Mouse (Mus musculus) heart, embryonic 12.5 days (tissue): ENCODE data around the gene Iqgap1. TPM values are rescaled to one million over a fixed set of nuclear protein-coding genes. Genes with fewer than 3 reads are reported as not detected.

Source experiments
- ATAC-seq: fragments of 200-750 bp; cut with Nextera tagmentation; 2 replicates; pipeline ENCODE4 v1.8.0; 2017; ENCODE audit warnings: moderate TSS enrichment, moderate library complexity; ENCODE audit not compliant: insufficient number of reproducible peaks, low FRiP score
- H3K27ac ChIP-seq: fragments of 300-500 bp; sonication (generic); 2 replicates; pipeline ENCODE4 v1.5.1; 2016; ENCODE audit warnings: mild to moderate bottlenecking, moderate library complexity; ENCODE audit not compliant: poor library complexity, severe bottlenecking
- H3K27me3 ChIP-seq: fragments of 300-500 bp; sonication (generic); replicated peaks from 2 replicates; pipeline ENCODE4 v1.6.1; 2016; ENCODE audit warnings: mild to moderate bottlenecking, moderate library complexity
- H3K36me3 ChIP-seq: fragments of 300-500 bp; sonication (generic); 2 replicates; pipeline ENCODE4 v1.6.1; 2016; ENCODE audit warnings: mild to moderate bottlenecking, moderate library complexity
- H3K4me1 ChIP-seq: fragments of 300-500 bp; sonication (generic); replicated peaks from 2 replicates; pipeline ENCODE4 v1.6.1; 2016; ENCODE audit warnings: mild to moderate bottlenecking
- H3K4me2 ChIP-seq: fragments of 300-500 bp; sonication (generic); 2 replicates; pipeline ENCODE4 v1.6.1; 2016; ENCODE audit warnings: mild to moderate bottlenecking, moderate library complexity
- H3K4me3 ChIP-seq: fragments of 300-500 bp; sonication (generic); 2 replicates; pipeline ENCODE4 v1.5.1; 2016; ENCODE audit warnings: mild to moderate bottlenecking
- H3K9ac ChIP-seq: fragments of 300-500 bp; sonication (generic); 2 replicates; pipeline ENCODE4 v1.6.1; 2016; ENCODE audit warnings: mild to moderate bottlenecking, moderate library complexity
- H3K9me3 ChIP-seq: fragments of 300-500 bp; sonication (generic); replicated peaks from 2 replicates; pipeline ENCODE4 v1.6.1; 2016; ENCODE audit warnings: mild to moderate bottlenecking, moderate library complexity
- WGBS: fragments of 180-500 bp; shearing (Covaris S2); methylation state at CpG from one replicate; pipeline ENCODE4 v1.1.7; 2016; 5-methylcytosine and 5-hydroxymethylcytosine counted together
- polyA plus RNA-seq: library from polyadenylated mRNA; unstranded; fragments of >200 nt; fragmentation: Nextera tagmentation; extraction: Ambion mirVana; gene quantifications from 2 replicates; pipeline ENCODE4 v1.2.1, GENCODE M21; 2016

Gene Iqgap1
- polyA plus RNA-seq, 1 experiment from 2014 or later: 41.3 TPM

GRCm38 (mm10) chr7:80802412-80803160 is 23.2 kb downstream of the Iqgap1 start:
- peak overlapping the region; percentile 92 for H3K4me3 ChIP-seq
- no peaks in the 10 kb centered on the region for H3K27me3 ChIP-seq
- WGBS: 1% methylated on average over 37 of the region's 37 CpGs
- peaks cover 23% of the 10 kb centered on the region for H3K36me3 ChIP-seq
- 0 out of 2 replicates have a peak, but pooled peaks cover 3% of the 10 kb centered on the region for H3K9me3 ChIP-seq
- peak overlapping the region; percentile 73 for H3K4me2 ChIP-seq
- peak; percentile 73 for ATAC-seq
- peak overlapping the region; percentile 94 for H3K9ac ChIP-seq
- peak overlapping the region; percentile 84 for H3K27ac ChIP-seq
- peaks cover 17% of the 10 kb centered on the region for H3K4me1 ChIP-seq

- H3K4me2 ChIP-seq: no peak overlapping the region
- H3K27me3 ChIP-seq: no peaks in the 10 kb centered on the region
- H3K9me3 ChIP-seq: no peaks in the 10 kb centered on the region
- H3K27ac ChIP-seq: no peak overlapping the region
- peaks cover 51% of the 10 kb centered on the region for H3K36me3 ChIP-seq
- H3K9ac ChIP-seq: no peak overlapping the region
- 76% methylated on average over 5 of the region's 5 CpGs for WGBS
- ATAC-seq: no peak
- H3K4me3 ChIP-seq: no peak overlapping the region
- peaks cover 25% of the 10 kb centered on the region for H3K4me1 ChIP-seq
Observed at GRCm38 (mm10) chr7:80799307-80799706, 26.5 kb downstream of the Iqgap1 start.

- Histone ChIP-seq H3K4me1 (peaks cover 20% of the 10 kb centered on the region), H3K27ac (no peak overlapping the region), H3K9me3 (0 out of 2 replicates have a peak, but pooled peaks cover 4% of the 10 kb centered on the region), H3K4me3 (no peak overlapping the region), H3K27me3 (no peaks in the 10 kb centered on the region), H3K4me2 (no peak overlapping the region), H3K36me3 (peaks cover 61% of the 10 kb centered on the region), H3K9ac (no peak overlapping the region)
- ATAC-seq: no peak
- WGBS: 85% methylated on average over 15 of the region's 15 CpGs
Observed at GRCm38 (mm10) chr7:80796805-80797567, 28.8 kb downstream of the Iqgap1 start.

GRCm38 (mm10) chr7:80796258-80796657 is 29.5 kb downstream of the Iqgap1 start:
- ATAC-seq: no peak
- H3K27me3 ChIP-seq: no peaks in the 10 kb centered on the region
- no peak overlapping the region for H3K27ac ChIP-seq
- 0 out of 2 replicates have a peak, but pooled peaks cover 4% of the 10 kb centered on the region for H3K9me3 ChIP-seq
- H3K9ac ChIP-seq: no peak overlapping the region
- no peak overlapping the region for H3K4me2 ChIP-seq
- peaks cover 21% of the 10 kb centered on the region for H3K4me1 ChIP-seq
- WGBS: 90% methylated on average over 6 of the region's 6 CpGs
- no peak overlapping the region for H3K4me3 ChIP-seq
- H3K36me3 ChIP-seq: peaks cover 61% of the 10 kb centered on the region

- peaks cover 52% of the 10 kb centered on the region for H3K4me1 ChIP-seq
- ATAC-seq: 0 out of 2 replicates have a peak, but pooled peaks have one; percentile 58
- 24% methylated on average over 5 of the region's 5 CpGs for WGBS
- no peaks in the 10 kb centered on the region for H3K27me3 ChIP-seq
- H3K4me2 ChIP-seq: peak overlapping the region; percentile 33; the same call in 1 of the 2 replicates
- peak overlapping the region; percentile 79 for H3K27ac ChIP-seq
- no peak overlapping the region for H3K4me3 ChIP-seq
- H3K36me3 ChIP-seq: peaks cover 11% of the 10 kb centered on the region
- H3K9ac ChIP-seq: 0 out of 2 replicates have a peak overlapping the region, but pooled peaks have one; percentile 13
- H3K9me3 ChIP-seq: 0 out of 2 replicates have a peak, but pooled peaks cover 4% of the 10 kb centered on the region
Observed at GRCm38 (mm10) chr7:80789534-80789933, 36.2 kb downstream of the Iqgap1 start.

- peaks cover 55% of the 10 kb centered on the region for H3K4me1 ChIP-seq
- peaks cover 8% of the 10 kb centered on the region for H3K36me3 ChIP-seq
- H3K4me3 ChIP-seq: no peak overlapping the region
- ATAC-seq: 0 out of 2 replicates have a peak, but pooled peaks have one; percentile 46
- peak overlapping the region; percentile 26; the same call in 1 of the 2 replicates for H3K4me2 ChIP-seq
- 0% methylated on average over 1 of the region's 1 CpGs for WGBS
- H3K9me3 ChIP-seq: 0 out of 2 replicates have a peak, but pooled peaks cover 4% of the 10 kb centered on the region
- no peak overlapping the region for H3K9ac ChIP-seq
- no peaks in the 10 kb centered on the region for H3K27me3 ChIP-seq
- peak overlapping the region; percentile 79 for H3K27ac ChIP-seq
Observed at GRCm38 (mm10) chr7:80789061-80789460, 36.7 kb downstream of the Iqgap1 start.

GRCm38 (mm10) chr7:80788002-80788401 is 37.8 kb downstream of the Iqgap1 start:
- WGBS: 38% methylated on average over 7 of the region's 7 CpGs
- peaks cover 3% of the 10 kb centered on the region for H3K36me3 ChIP-seq
- H3K4me1 ChIP-seq: peaks cover 66% of the 10 kb centered on the region
- 0 out of 2 replicates have a peak, but pooled peaks cover under 1% of the 10 kb centered on the region for H3K9me3 ChIP-seq
- peak overlapping the region; percentile 47; the same call in 1 of the 2 replicates for H3K9ac ChIP-seq
- peak overlapping the region; percentile 9; the same call in 1 of the 2 replicates for H3K4me2 ChIP-seq
- H3K27ac ChIP-seq: peak overlapping the region; percentile 78
- H3K4me3 ChIP-seq: no peak overlapping the region
- no peak for ATAC-seq
- no peaks in the 10 kb centered on the region for H3K27me3 ChIP-seq

- H3K36me3 ChIP-seq: no peaks in the 10 kb centered on the region
- H3K4me2 ChIP-seq: no peak overlapping the region
- WGBS: 37% methylated on average over 6 of the region's 6 CpGs
- H3K9me3 ChIP-seq: no peaks in the 10 kb centered on the region
- no peak overlapping the region for H3K9ac ChIP-seq
- no peak overlapping the region for H3K4me3 ChIP-seq
- H3K27me3 ChIP-seq: no peaks in the 10 kb centered on the region
- H3K27ac ChIP-seq: peak overlapping the region; percentile 67
- peaks cover 73% of the 10 kb centered on the region for H3K4me1 ChIP-seq
- no peak for ATAC-seq
Observed at GRCm38 (mm10) chr7:80786746-80787145, 39.0 kb downstream of the Iqgap1 start.

- WGBS: 82% methylated on average over 5 of the region's 5 CpGs
- Histone ChIP-seq H3K4me3 (no peak overlapping the region), H3K27ac (0 out of 2 replicates have a peak overlapping the region, but pooled peaks have one; percentile 43), H3K4me1 (peaks cover 68% of the 10 kb centered on the region), H3K36me3 (no peaks in the 10 kb centered on the region), H3K9ac (no peak overlapping the region), H3K4me2 (no peak overlapping the region), H3K27me3 (no peaks in the 10 kb centered on the region), H3K9me3 (no peaks in the 10 kb centered on the region)
- ATAC-seq: no peak
Observed at GRCm38 (mm10) chr7:80783841-80784240, 41.9 kb downstream of the Iqgap1 start.

- Histone ChIP-seq H3K36me3 (no peaks in the 10 kb centered on the region), H3K4me3 (no peak overlapping the region), H3K9ac (no peak overlapping the region; the same call in 1 of the 2 replicates), H3K4me2 (no peak overlapping the region), H3K9me3 (no peaks in the 10 kb centered on the region), H3K27me3 (no peaks in the 10 kb centered on the region), H3K27ac (peak overlapping the region; percentile 77), H3K4me1 (peaks cover 72% of the 10 kb centered on the region)
- no peak for ATAC-seq
- 72% methylated on average over 17 of the region's 17 CpGs for WGBS
Observed at GRCm38 (mm10) chr7:80782155-80783109, 43.3 kb downstream of the Iqgap1 start.
